Mouse (Mus musculus): ENCODE measurements around the gene Wdr44.

Gene Wdr44

GRCm38 (mm10) chrX:23840921-23841320, 148.1 kb downstream of the Wdr44 start:
- no peak for DNase-seq (ENCODE audit: low read depth)
